Mouse (Mus musculus): ENCODE results near the gene Slc9a9. TPM values are rescaled to one million over a fixed set of nuclear protein-coding genes. Genes with fewer than 3 reads are reported as not detected.

Slc9a9 gene
- polyA plus RNA-seq, 1 experiment from 2014 or later: 4.8 TPM

GRCm38 (mm10) chr9:94686380-94686779 lies 16.7 kb downstream of the Slc9a9 start:
- Histone ChIP-seq H3K4me3 (no peak overlapping the region), H3K27me3 (no peaks in the 10 kb centered on the region), H3K4me2 (replicated peaks) (no peak overlapping the region), H3K27ac (no peak overlapping the region), H3K4me1 (0 out of 2 replicates have a peak, but pooled peaks cover 2% of the 10 kb centered on the region), H3K9ac (no peak overlapping the region), H3K36me3 (no peaks in the 10 kb centered on the region), H3K9me3 (no peaks in the 10 kb centered on the region)
- ATAC-seq (ENCODE audit: insufficient number of reproducible peaks, insufficient read depth, low FRiP score, low TSS enrichment): no peak
- WGBS: 74% methylated on average over 2 of the region's 2 CpGs

GRCm38 (mm10) chr9:94687203-94687859 lies 17.6 kb downstream of the Slc9a9 start:
- no peak overlapping the region for H3K27ac ChIP-seq
- WGBS: 96% methylated on average over 1 of the region's 1 CpGs
- no peaks in the 10 kb centered on the region for H3K9me3 ChIP-seq
- H3K4me2 ChIP-seq (replicated peaks): no peak overlapping the region
- no peaks in the 10 kb centered on the region for H3K27me3 ChIP-seq
- H3K9ac ChIP-seq: no peak overlapping the region
- ATAC-seq (ENCODE audit: insufficient number of reproducible peaks, insufficient read depth, low FRiP score, low TSS enrichment): no peak
- no peaks in the 10 kb centered on the region for H3K36me3 ChIP-seq
- H3K4me1 ChIP-seq: peaks cover 6% of the 10 kb centered on the region; the same call in 1 of the 2 replicates
- no peak overlapping the region for H3K4me3 ChIP-seq

- Histone ChIP-seq H3K27ac (no peak overlapping the region), H3K9ac (no peak overlapping the region), H3K36me3 (no peaks in the 10 kb centered on the region), H3K4me3 (no peak overlapping the region), H3K27me3 (no peaks in the 10 kb centered on the region), H3K9me3 (no peaks in the 10 kb centered on the region), H3K4me1 (peaks cover 6% of the 10 kb centered on the region; the same call in 1 of the 2 replicates), H3K4me2 (replicated peaks) (no peak overlapping the region)
- no peak for ATAC-seq (ENCODE audit: insufficient number of reproducible peaks, insufficient read depth, low FRiP score, low TSS enrichment)
- 46% methylated on average over 10 of the region's 10 CpGs for WGBS
These were observed 21.8 kb downstream of the Slc9a9 start for GRCm38 (mm10) chr9:94691311-94692087.

- Histone ChIP-seq H3K27ac (peak overlapping the region; percentile 32; the same call in 1 of the 2 replicates), H3K4me1 (peaks cover 6% of the 10 kb centered on the region; the same call in 1 of the 2 replicates), H3K9ac (no peak overlapping the region), H3K36me3 (no peaks in the 10 kb centered on the region), H3K9me3 (no peaks in the 10 kb centered on the region), H3K4me3 (no peak overlapping the region), H3K27me3 (no peaks in the 10 kb centered on the region), H3K4me2 (replicated peaks) (no peak overlapping the region)
- ATAC-seq (ENCODE audit: insufficient number of reproducible peaks, insufficient read depth, low FRiP score, low TSS enrichment): no peak
- 27% methylated on average over 7 of the region's 7 CpGs for WGBS
These were observed 22.4 kb downstream of the Slc9a9 start for GRCm38 (mm10) chr9:94692122-94692521.

GRCm38 (mm10) chr9:94694243-94694642 lies 24.5 kb downstream of the Slc9a9 start:
- H3K27me3 ChIP-seq: no peaks in the 10 kb centered on the region
- H3K27ac ChIP-seq: no peak overlapping the region
- H3K9ac ChIP-seq: no peak overlapping the region
- no peak overlapping the region for H3K4me3 ChIP-seq
- H3K4me1 ChIP-seq: peaks cover 6% of the 10 kb centered on the region; the same call in 1 of the 2 replicates
- no peak for ATAC-seq (ENCODE audit: insufficient number of reproducible peaks, insufficient read depth, low FRiP score, low TSS enrichment)
- no peaks in the 10 kb centered on the region for H3K36me3 ChIP-seq
- H3K9me3 ChIP-seq: no peaks in the 10 kb centered on the region
- H3K4me2 ChIP-seq (replicated peaks): no peak overlapping the region
- 86% methylated on average over 4 of the region's 4 CpGs for WGBS

GRCm38 (mm10) chr9:94694983-94695382 lies 25.3 kb downstream of the Slc9a9 start:
- ATAC-seq (ENCODE audit: insufficient number of reproducible peaks, insufficient read depth, low FRiP score, low TSS enrichment): no peak

GRCm38 (mm10) chr9:94696539-94697079 lies 26.9 kb downstream of the Slc9a9 start:
- H3K27ac ChIP-seq: no peak overlapping the region
- H3K9ac ChIP-seq: no peak overlapping the region
- no peaks in the 10 kb centered on the region for H3K9me3 ChIP-seq
- H3K36me3 ChIP-seq: no peaks in the 10 kb centered on the region
- H3K4me3 ChIP-seq: no peak overlapping the region
- H3K27me3 ChIP-seq: no peaks in the 10 kb centered on the region
- ATAC-seq (ENCODE audit: insufficient number of reproducible peaks, insufficient read depth, low FRiP score, low TSS enrichment): no peak; the same call in 1 of the 2 replicates
- H3K4me1 ChIP-seq: peaks cover 11% of the 10 kb centered on the region
- 63% methylated on average over 9 of the region's 9 CpGs for WGBS
- no peak overlapping the region for H3K4me2 ChIP-seq (replicated peaks)

More at GRCm38 (mm10) chr9:94694983-94695382, 25.3 kb downstream of the Slc9a9 start:
- Histone ChIP-seq H3K27me3 (no peaks in the 10 kb centered on the region), H3K4me3 (no peak overlapping the region), H3K9ac (no peak overlapping the region), H3K4me1 (peaks cover 6% of the 10 kb centered on the region; the same call in 1 of the 2 replicates), H3K4me2 (replicated peaks) (no peak overlapping the region), H3K36me3 (no peaks in the 10 kb centered on the region), H3K27ac (no peak overlapping the region), H3K9me3 (no peaks in the 10 kb centered on the region)
- WGBS: 76% methylated on average over 3 of the region's 3 CpGs

GRCm38 (mm10) chr9:94698175-94698574 lies 28.5 kb downstream of the Slc9a9 start:
- WGBS: 83% methylated on average over 2 of the region's 2 CpGs
- H3K27ac ChIP-seq: no peak overlapping the region

GRCm38 (mm10) chr9:94700549-94700948 lies 30.8 kb downstream of the Slc9a9 start:
- Histone ChIP-seq H3K27me3 (no peaks in the 10 kb centered on the region), H3K9ac (no peak overlapping the region), H3K36me3 (no peaks in the 10 kb centered on the region), H3K27ac (no peak overlapping the region), H3K4me2 (replicated peaks) (no peak overlapping the region), H3K9me3 (no peaks in the 10 kb centered on the region), H3K4me1 (peaks cover 17% of the 10 kb centered on the region), H3K4me3 (no peak overlapping the region)
- no peak for ATAC-seq (ENCODE audit: insufficient number of reproducible peaks, insufficient read depth, low FRiP score, low TSS enrichment)
- 77% methylated on average over 1 of the region's 1 CpGs for WGBS

More at GRCm38 (mm10) chr9:94698175-94698574, 28.5 kb downstream of the Slc9a9 start:
- H3K4me2 ChIP-seq (replicated peaks): no peak overlapping the region
- no peak overlapping the region for H3K4me3 ChIP-seq
- no peaks in the 10 kb centered on the region for H3K36me3 ChIP-seq
- no peak overlapping the region for H3K9ac ChIP-seq
- no peaks in the 10 kb centered on the region for H3K9me3 ChIP-seq
- peaks cover 17% of the 10 kb centered on the region for H3K4me1 ChIP-seq
- H3K27me3 ChIP-seq: no peaks in the 10 kb centered on the region
- no peak for ATAC-seq (ENCODE audit: insufficient number of reproducible peaks, insufficient read depth, low FRiP score, low TSS enrichment)

- peak; percentile 58; the same call in 1 of the 2 replicates for ATAC-seq (ENCODE audit: insufficient number of reproducible peaks, insufficient read depth, low FRiP score, low TSS enrichment)
- WGBS: 21% methylated on average over 6 of the region's 6 CpGs
- H3K27me3 ChIP-seq: no peaks in the 10 kb centered on the region
- H3K27ac ChIP-seq: 0 out of 2 replicates have a peak overlapping the region, but pooled peaks have one; percentile 41
- no peak overlapping the region for H3K9ac ChIP-seq
- H3K4me2 ChIP-seq (replicated peaks): no peak overlapping the region; the same call in 1 of the 2 replicates
- no peaks in the 10 kb centered on the region for H3K9me3 ChIP-seq
- H3K4me3 ChIP-seq: no peak overlapping the region
- H3K36me3 ChIP-seq: no peaks in the 10 kb centered on the region
- H3K4me1 ChIP-seq: peaks cover 17% of the 10 kb centered on the region
These were observed 31.6 kb downstream of the Slc9a9 start for GRCm38 (mm10) chr9:94701193-94701869.

GRCm38 (mm10) chr9:94701965-94702634 lies 32.4 kb downstream of the Slc9a9 start:
- peaks cover 17% of the 10 kb centered on the region for H3K4me1 ChIP-seq
- no peak for ATAC-seq (ENCODE audit: insufficient number of reproducible peaks, insufficient read depth, low FRiP score, low TSS enrichment)
- no peaks in the 10 kb centered on the region for H3K36me3 ChIP-seq
- no peak overlapping the region for H3K27ac ChIP-seq
- 22% methylated on average over 10 of the region's 10 CpGs for WGBS
- no peak overlapping the region for H3K9ac ChIP-seq
- no peaks in the 10 kb centered on the region for H3K27me3 ChIP-seq
- no peaks in the 10 kb centered on the region for H3K9me3 ChIP-seq
- no peak overlapping the region for H3K4me2 ChIP-seq (replicated peaks)
- no peak overlapping the region for H3K4me3 ChIP-seq
